Mouse (Mus musculus): Measurements from ENCODE around the gene Srgap2. TPM values are rescaled to one million over a fixed set of nuclear protein-coding genes. Genes with fewer than 3 reads are reported as not detected.

Srgap2 gene
- polyA plus RNA-seq, 1 experiment, result 16.3 TPM

DNA sequence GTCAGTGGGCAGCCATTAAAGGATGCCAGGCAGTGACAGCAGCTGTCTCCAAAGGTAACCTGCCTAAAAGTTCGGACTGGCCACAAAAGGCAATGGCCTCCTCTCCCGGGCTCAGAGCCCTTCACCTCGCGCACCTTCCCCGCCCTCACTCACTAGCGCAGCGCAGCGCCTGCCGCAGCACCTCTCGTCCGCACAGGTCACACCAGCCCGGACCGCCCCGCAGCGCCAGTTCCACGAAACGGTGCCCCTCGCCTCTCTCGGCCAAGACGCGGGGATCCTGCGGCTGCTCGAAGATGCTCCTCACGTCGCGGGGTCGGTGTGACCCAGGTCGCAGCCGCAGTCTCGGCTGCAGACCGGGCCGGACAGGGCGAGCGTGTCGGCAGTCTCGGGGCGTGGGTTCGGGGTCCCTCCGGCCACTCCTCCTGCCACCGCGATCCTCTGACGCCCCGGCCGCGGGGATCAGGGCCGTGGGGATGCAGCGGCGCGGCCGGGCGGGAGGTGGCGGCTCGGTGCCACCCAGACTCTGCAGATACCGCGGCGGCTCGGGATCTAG is 282.5 kb downstream of the Srgap2 start:
- TF ChIP-seq GATA1 (IDR thresholded peaks at IDR 0.05; ENCODE audit: low read length), result no peak

DNA sequence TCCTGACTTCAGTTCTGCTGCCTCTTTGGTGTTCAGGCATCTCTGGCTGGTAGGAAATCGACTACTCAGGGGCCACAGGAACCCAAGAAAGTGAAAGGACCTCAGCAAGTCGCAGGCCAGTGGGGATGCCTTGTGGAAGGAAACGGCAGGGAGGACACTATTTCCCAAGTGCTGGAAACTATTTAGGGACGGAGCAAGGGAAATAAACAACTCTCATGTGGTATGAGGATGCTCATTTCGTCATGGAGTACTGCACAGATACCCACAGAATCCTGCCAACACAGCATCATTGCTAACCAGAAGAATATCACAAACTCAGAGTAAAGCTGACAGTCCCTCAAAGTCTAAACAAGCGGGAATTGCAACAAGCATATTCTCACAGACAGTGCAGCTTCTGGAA is 284.2 kb downstream of the Srgap2 start:
- TF ChIP-seq GATA1 (IDR thresholded peaks at IDR 0.05; ENCODE audit: low read length), result no peak

DNA sequence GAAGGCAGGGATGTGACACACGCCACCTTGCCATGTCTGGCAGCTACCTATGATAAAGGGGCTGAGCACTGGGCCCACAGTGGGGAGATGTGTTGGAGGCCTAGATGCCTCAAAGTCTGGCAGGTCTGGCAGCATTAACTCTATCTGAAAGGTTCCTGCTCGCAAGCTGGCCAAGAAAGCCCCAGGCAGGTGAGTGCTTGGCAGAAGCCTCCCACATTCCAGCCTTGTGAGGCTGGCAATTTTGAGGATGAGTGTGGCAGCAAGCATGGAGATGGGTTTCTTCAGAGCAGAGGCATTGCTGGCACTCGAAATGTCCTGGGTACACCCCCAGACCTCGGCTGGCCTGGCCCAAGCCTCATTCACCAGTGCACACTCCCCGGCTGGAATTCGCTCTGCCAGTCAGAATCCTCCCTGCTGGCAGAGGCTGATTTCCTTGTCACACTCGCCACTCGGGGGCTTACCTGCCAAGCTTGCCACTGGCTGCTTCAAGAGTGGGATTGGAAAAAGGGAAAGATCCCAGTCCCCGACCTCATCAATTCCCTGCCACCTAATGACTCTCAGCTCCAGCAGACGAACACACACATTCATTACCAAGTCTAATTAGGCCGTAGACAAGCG is 287.5 kb downstream of the Srgap2 start:
- no peak for TF ChIP-seq GATA1 (IDR thresholded peaks at IDR 0.05; ENCODE audit: low read length)

DNA sequence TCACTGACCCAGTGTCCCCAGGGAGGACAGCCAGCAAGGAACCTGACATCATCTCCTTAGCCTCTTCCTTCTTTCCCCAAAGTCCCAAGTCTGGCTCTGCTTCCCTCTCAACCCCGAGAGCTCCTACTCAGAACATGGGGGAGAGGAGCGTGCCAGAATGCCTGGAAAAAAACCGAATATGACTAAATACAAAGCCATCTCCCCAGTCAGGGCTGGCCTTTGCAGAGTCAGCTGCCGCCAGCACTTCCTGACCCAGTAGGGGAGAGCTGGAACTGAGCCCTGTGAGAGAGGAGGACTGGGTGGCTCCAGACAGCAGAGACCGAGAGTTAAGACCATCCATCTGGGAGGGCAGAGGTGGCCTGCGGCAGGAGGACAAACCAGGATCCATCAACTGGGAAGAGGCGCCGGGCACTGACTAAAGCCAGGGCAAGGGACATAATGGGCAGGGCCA is 288.2 kb downstream of the Srgap2 start:
- TF ChIP-seq GATA1 (IDR thresholded peaks at IDR 0.05; ENCODE audit: low read length), result no peak

DNA sequence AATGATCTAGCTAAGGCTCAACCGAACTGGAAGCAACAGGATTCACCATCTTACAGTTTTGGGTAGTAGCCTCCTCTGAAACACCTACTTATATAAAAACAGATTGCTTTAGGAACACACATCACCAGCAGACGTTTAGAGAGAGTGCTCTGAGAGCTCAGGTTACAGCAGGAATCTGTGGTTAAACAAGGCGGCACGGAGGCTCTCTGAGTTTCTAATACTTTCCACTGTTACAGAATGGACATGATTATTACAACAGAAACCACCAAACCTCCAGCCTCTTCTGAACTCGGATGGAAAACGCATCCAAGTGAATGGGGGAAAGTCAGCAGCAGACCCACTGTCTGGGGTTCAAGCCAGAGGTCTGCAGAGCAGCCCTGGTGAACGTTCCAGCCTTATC is 291.1 kb downstream of the Srgap2 start:
- TF ChIP-seq GATA1 (IDR thresholded peaks at IDR 0.05; ENCODE audit: low read length), result no peak

Other genes starting within 250 kb of the Srgap2 start
- 0.31 and 0.37 TPM in 2 replicates for gene Ikbke, start 247.7 kb downstream of the Srgap2 start, polyA plus RNA-seq (2012)
- 2.8 and 4.4 TPM in 2 replicates for gene Fam72a, start 551 bp upstream of the Srgap2 start, polyA plus RNA-seq (2012)
- gene Avpr1b, start 71.9 kb upstream of the Srgap2 start, polyA plus RNA-seq (2012), result not detected in 2 replicates
- gene Ctse, start 111.0 kb upstream of the Srgap2 start, polyA plus RNA-seq (2012), result 139 and 188 TPM in 2 replicates
- 0.03 and 0.13 TPM in 2 replicates for gene Rab7b, start 161.3 kb upstream of the Srgap2 start, polyA plus RNA-seq (2012)
- 0.02 and 0.03 TPM in 2 replicates for gene Slc26a9, start 216.7 kb upstream of the Srgap2 start, polyA plus RNA-seq (2012)

All from G1E-ER4 (cell line).